Mouse (Mus musculus): ENCODE measurements around the gene Prkg1. TPM values are rescaled to one million over a fixed set of nuclear protein-coding genes. Genes with fewer than 3 reads are reported as not detected.

Gene Prkg1
- polyA plus RNA-seq, 1 experiment from 2014 or later = 0.76 TPM

- Histone ChIP-seq H3K27me3 (peaks cover 68% of the 10 kb centered on the region), H3K4me3 (replicated peaks) (no peak overlapping the region), H3K27ac (replicated peaks) (no peak overlapping the region), H3K9me3 (replicated peaks) (no peaks in the 10 kb centered on the region), H3K4me2 (no peak overlapping the region), H3K36me3 (replicated peaks) (no peaks in the 10 kb centered on the region), H3K4me1 (replicated peaks) (peaks cover 31% of the 10 kb centered on the region), H3K9ac (no peak overlapping the region)
- ATAC-seq (ENCODE audit: insufficient read depth) = no peak
- 31% methylated on average over 4 of the region's 4 CpGs for WGBS (ENCODE audit: insufficient replicate concordance)
Observed at GRCm38 (mm10) chr19:31765451-31765850, 618 bp upstream of the Prkg1 start.

GRCm38 (mm10) chr19:31763951-31764800, 657 bp downstream of the Prkg1 start:
- H3K4me1 ChIP-seq (replicated peaks) = peaks cover 34% of the 10 kb centered on the region
- WGBS (ENCODE audit: insufficient replicate concordance) = 0% methylated on average over 55 of the region's 56 CpGs
- H3K27ac ChIP-seq (replicated peaks) = no peak overlapping the region; the same call in 1 of the 2 replicates
- H3K4me2 ChIP-seq = peak overlapping the region; percentile 79
- peak; percentile 34 for ATAC-seq (ENCODE audit: insufficient read depth)
- peaks cover 74% of the 10 kb centered on the region for H3K27me3 ChIP-seq
- peak overlapping the region; percentile 56 for H3K4me3 ChIP-seq (replicated peaks)
- no peaks in the 10 kb centered on the region for H3K36me3 ChIP-seq (replicated peaks)
- no peaks in the 10 kb centered on the region for H3K9me3 ChIP-seq (replicated peaks)
- H3K9ac ChIP-seq = no peak overlapping the region

GRCm38 (mm10) chr19:31763246-31763821, 1.5 kb downstream of the Prkg1 start:
- no peak overlapping the region for H3K27ac ChIP-seq (replicated peaks)
- WGBS (ENCODE audit: insufficient replicate concordance) = 5% methylated on average over 20 of the region's 20 CpGs
- peaks cover 34% of the 10 kb centered on the region for H3K4me1 ChIP-seq (replicated peaks)
- peak overlapping the region; percentile 56 for H3K4me3 ChIP-seq (replicated peaks)
- H3K9ac ChIP-seq = no peak overlapping the region; the same call in 1 of the 2 replicates
- H3K27me3 ChIP-seq = peaks cover 69% of the 10 kb centered on the region
- ATAC-seq (ENCODE audit: insufficient read depth) = no peak
- H3K4me2 ChIP-seq = peak overlapping the region; percentile 79
- H3K36me3 ChIP-seq (replicated peaks) = no peaks in the 10 kb centered on the region
- H3K9me3 ChIP-seq (replicated peaks) = no peaks in the 10 kb centered on the region

GRCm38 (mm10) chr19:31762411-31763245, 2.2 kb downstream of the Prkg1 start:
- H3K9me3 ChIP-seq (replicated peaks) = no peaks in the 10 kb centered on the region
- H3K9ac ChIP-seq = no peak overlapping the region
- H3K4me2 ChIP-seq = peak overlapping the region; percentile 79
- under 1% methylated on average over 24 of the region's 24 CpGs for WGBS (ENCODE audit: insufficient replicate concordance)
- peak overlapping the region; percentile 56 for H3K4me3 ChIP-seq (replicated peaks)
- no peak overlapping the region for H3K27ac ChIP-seq (replicated peaks)
- H3K27me3 ChIP-seq = peaks cover 65% of the 10 kb centered on the region
- no peak for ATAC-seq (ENCODE audit: insufficient read depth)
- no peaks in the 10 kb centered on the region for H3K36me3 ChIP-seq (replicated peaks)
- peaks cover 34% of the 10 kb centered on the region for H3K4me1 ChIP-seq (replicated peaks)

GRCm38 (mm10) chr19:31759855-31760254, 5.0 kb downstream of the Prkg1 start:
- Histone ChIP-seq H3K9ac (no peak overlapping the region), H3K4me3 (replicated peaks) (no peak overlapping the region), H3K36me3 (replicated peaks) (no peaks in the 10 kb centered on the region), H3K4me2 (no peak overlapping the region), H3K27me3 (peaks cover 46% of the 10 kb centered on the region), H3K9me3 (replicated peaks) (no peaks in the 10 kb centered on the region), H3K27ac (replicated peaks) (no peak overlapping the region), H3K4me1 (replicated peaks) (peaks cover 32% of the 10 kb centered on the region)
- no peak for ATAC-seq (ENCODE audit: insufficient read depth)
- WGBS (ENCODE audit: insufficient replicate concordance) = 39% methylated on average over 3 of the region's 3 CpGs

GRCm38 (mm10) chr19:31755929-31756792, 8.7 kb downstream of the Prkg1 start:
- peaks cover 12% of the 10 kb centered on the region; the same call in 1 of the 2 replicates for H3K27me3 ChIP-seq
- WGBS (ENCODE audit: insufficient replicate concordance) = 45% methylated on average over 11 of the region's 11 CpGs
- H3K4me3 ChIP-seq (replicated peaks) = no peak overlapping the region
- no peaks in the 10 kb centered on the region for H3K9me3 ChIP-seq (replicated peaks)
- H3K4me2 ChIP-seq = no peak overlapping the region
- ATAC-seq (ENCODE audit: insufficient read depth) = no peak
- no peak overlapping the region for H3K9ac ChIP-seq
- no peaks in the 10 kb centered on the region for H3K36me3 ChIP-seq (replicated peaks)
- no peak overlapping the region for H3K27ac ChIP-seq (replicated peaks)
- H3K4me1 ChIP-seq (replicated peaks) = peaks cover 5% of the 10 kb centered on the region; the same call in 1 of the 2 replicates

- H3K9me3 ChIP-seq (replicated peaks) = no peaks in the 10 kb centered on the region
- ATAC-seq (ENCODE audit: insufficient read depth) = no peak
- no peaks in the 10 kb centered on the region for H3K36me3 ChIP-seq (replicated peaks)
- no peak overlapping the region for H3K4me3 ChIP-seq (replicated peaks)
- WGBS (ENCODE audit: insufficient replicate concordance) = 26% methylated on average over 9 of the region's 9 CpGs
- H3K27ac ChIP-seq (replicated peaks) = no peak overlapping the region
- no peak overlapping the region for H3K9ac ChIP-seq
- H3K4me1 ChIP-seq (replicated peaks) = no peaks in the 10 kb centered on the region
- H3K4me2 ChIP-seq = no peak overlapping the region
- H3K27me3 ChIP-seq = no peaks in the 10 kb centered on the region
Observed at GRCm38 (mm10) chr19:31754642-31755287, 10.1 kb downstream of the Prkg1 start.

- 60% methylated on average over 11 of the region's 11 CpGs for WGBS (ENCODE audit: insufficient replicate concordance)
- H3K4me1 ChIP-seq (replicated peaks) = no peaks in the 10 kb centered on the region
- no peak overlapping the region for H3K9ac ChIP-seq
- ATAC-seq (ENCODE audit: insufficient read depth) = no peak
- no peak overlapping the region for H3K27ac ChIP-seq (replicated peaks)
- no peaks in the 10 kb centered on the region for H3K27me3 ChIP-seq
- no peaks in the 10 kb centered on the region for H3K9me3 ChIP-seq (replicated peaks)
- H3K36me3 ChIP-seq (replicated peaks) = no peaks in the 10 kb centered on the region
- H3K4me2 ChIP-seq = no peak overlapping the region
- no peak overlapping the region for H3K4me3 ChIP-seq (replicated peaks)
Observed at GRCm38 (mm10) chr19:31750976-31751676, 13.7 kb downstream of the Prkg1 start.

- no peak overlapping the region for H3K4me2 ChIP-seq
- H3K9ac ChIP-seq = no peak overlapping the region
- no peaks in the 10 kb centered on the region for H3K9me3 ChIP-seq (replicated peaks)
- ATAC-seq (ENCODE audit: insufficient read depth) = no peak
- H3K27ac ChIP-seq (replicated peaks) = no peak overlapping the region
- no peaks in the 10 kb centered on the region for H3K27me3 ChIP-seq
- H3K4me1 ChIP-seq (replicated peaks) = no peaks in the 10 kb centered on the region
- 12% methylated on average over 2 of the region's 2 CpGs for WGBS (ENCODE audit: insufficient replicate concordance)
- H3K4me3 ChIP-seq (replicated peaks) = no peak overlapping the region
- H3K36me3 ChIP-seq (replicated peaks) = no peaks in the 10 kb centered on the region
Observed at GRCm38 (mm10) chr19:31746635-31747034, 18.2 kb downstream of the Prkg1 start.

Data from liver, embryonic 15.5 days (tissue).